Mouse (Mus musculus) CH12.LX (cell line): ENCODE data around the gene Car2. TPM values are rescaled to one million over a fixed set of nuclear protein-coding genes. Genes with fewer than 3 reads are reported as not detected.

Experiments used
- DNase-seq: peaks from one replicate; pipeline ENCODE4 v3.0.0-alpha.2; 2013; ENCODE audit errors: extremely low read depth
- H3K27ac ChIP-seq: 2 replicates; pipeline ENCODE4 v1.5.1; 2012; ENCODE audit warnings: low read depth, mild to moderate bottlenecking, control low read depth, moderate library complexity; ENCODE audit not compliant: insufficient read depth
- H3K27me3 ChIP-seq: replicated peaks from 2 replicates; pipeline ENCODE3; 2012; ENCODE audit warnings: inconsistent platforms
- H3K36me3 ChIP-seq, 2 experiments: replicated peaks in 1 of 2; 2 replicates each; pipeline versions ENCODE3 to v1.6.1; 2012; ENCODE audit warnings: inconsistent platforms in 1 of 2, low read length in 1 of 2, mild to moderate bottlenecking in 1 of 2, mixed read lengths in 1 of 2, moderate library complexity in 1 of 2; ENCODE audit not compliant: control insufficient read depth in 1 of 2, insufficient read depth in 1 of 2
- H3K4me1 ChIP-seq, 2 experiments: 2 replicates each; pipeline ENCODE4 v1.6.1; 2012; ENCODE audit warnings: inconsistent platforms in 1 of 2, moderate library complexity in 1 of 2; ENCODE audit not compliant: insufficient read depth in 2 of 2, control insufficient read depth in 1 of 2
- H3K4me2 ChIP-seq: 2 replicates; pipeline ENCODE4 v1.6.1; 2012; ENCODE audit warnings: low read depth, mild to moderate bottlenecking, control low read depth; ENCODE audit not compliant: poor library complexity, insufficient read depth, severe bottlenecking
- H3K4me3 ChIP-seq, 3 experiments: fragments of 150-350 bp in 1 of 3; sonication (generic) in 1 of 3; replicated peaks in 1 of 3; 2 replicates each; pipeline versions ENCODE3 to v1.5.1; 2011 to 2012; ENCODE audit warnings: low read depth in 2 of 3, low read length in 2 of 3, mild to moderate bottlenecking in 2 of 3, moderate library complexity in 2 of 3, control low read depth in 1 of 3, improper control_type of control experiment in 1 of 3, inconsistent platforms in 1 of 3, mixed read lengths in 1 of 3; ENCODE audit not compliant: poor library complexity in 1 of 3
- H3K79me2 ChIP-seq: replicated peaks from 2 replicates; pipeline ENCODE4 v1.6.1; 2012; ENCODE audit warnings: mild to moderate bottlenecking, moderate library complexity; ENCODE audit not compliant: control insufficient read depth, poor library complexity, insufficient read depth, severe bottlenecking; ENCODE audit errors: extremely low read depth
- H3K9ac ChIP-seq: 2 replicates; pipeline ENCODE4 v1.6.1; 2012; ENCODE audit warnings: low read depth, mild to moderate bottlenecking, control low read depth, moderate library complexity; ENCODE audit not compliant: insufficient read depth
- H3K9me3 ChIP-seq: replicated peaks from 2 replicates; pipeline ENCODE3; 2012; ENCODE audit warnings: low read length, inconsistent platforms, mixed read lengths
- BHLHE40 ChIP-seq: IDR thresholded peaks from 2 replicates; pipeline ENCODE4 v1.6.1; 2011; ENCODE audit warnings: mild to moderate bottlenecking, low read depth, low read length, improper control_type of control experiment
- CHD1 ChIP-seq: IDR thresholded peaks from 2 replicates; pipeline ENCODE4 v1.6.1; 2012; ENCODE audit warnings: low read depth, low read length, improper control_type of control experiment, inconsistent platforms
- CHD2 ChIP-seq: IDR thresholded peaks from 2 replicates; pipeline ENCODE4 v1.6.1; 2011; ENCODE audit warnings: low read length, improper control_type of control experiment
- E2F4 ChIP-seq: IDR thresholded peaks from 2 replicates; pipeline ENCODE4 v1.6.1; 2011; ENCODE audit warnings: low read depth, low read length, improper control_type of control experiment; ENCODE audit not compliant: insufficient replicate concordance
- ETS1 ChIP-seq: conservative IDR thresholded peaks from 2 replicates; pipeline ENCODE4 v1.6.1; 2012; ENCODE audit warnings: low read depth, mild to moderate bottlenecking, inconsistent platforms, low read length, improper control_type of control experiment, moderate library complexity
- GABPA ChIP-seq: IDR thresholded peaks from 2 replicates; pipeline ENCODE4 v1.6.1; 2012; ENCODE audit warnings: low read depth, low read length, improper control_type of control experiment, inconsistent platforms; ENCODE audit not compliant: insufficient replicate concordance
- HCFC1 ChIP-seq: IDR thresholded peaks from 2 replicates; pipeline ENCODE4 v1.6.1; 2012; ENCODE audit warnings: low read depth, mild to moderate bottlenecking, inconsistent platforms, low read length, improper control_type of control experiment
- IRF4 ChIP-seq: IDR thresholded peaks from 2 replicates; pipeline ENCODE4 v1.6.1; 2014; ENCODE audit warnings: low read depth, mild to moderate bottlenecking, inconsistent platforms, low read length, improper control_type of control experiment
- JUN ChIP-seq: IDR thresholded peaks from 2 replicates; pipeline ENCODE4 v1.6.1; 2011; ENCODE audit warnings: low read depth, mild to moderate bottlenecking, low read length, improper control_type of control experiment, moderate library complexity; ENCODE audit not compliant: insufficient read depth
- MAFK ChIP-seq: IDR thresholded peaks from 2 replicates; pipeline ENCODE4 v1.6.1; 2011; ENCODE audit warnings: low read length, improper control_type of control experiment; ENCODE audit not compliant: insufficient replicate concordance
- MAX ChIP-seq: IDR thresholded peaks from 2 replicates; pipeline ENCODE4 v1.6.1; 2011; ENCODE audit warnings: low read length, improper control_type of control experiment
- MAZ ChIP-seq: IDR thresholded peaks from 2 replicates; pipeline ENCODE4 v1.6.1; 2012; ENCODE audit warnings: low read depth, mild to moderate bottlenecking, inconsistent platforms, low read length, improper control_type of control experiment, moderate library complexity
- MEF2A ChIP-seq: IDR thresholded peaks from 2 replicates; pipeline ENCODE4 v1.6.1; 2014; ENCODE audit warnings: low read depth, mild to moderate bottlenecking, inconsistent platforms, low read length, improper control_type of control experiment, borderline replicate concordance
- MXI1 ChIP-seq: IDR thresholded peaks from 2 replicates; pipeline ENCODE4 v1.6.1; 2011; ENCODE audit warnings: mild to moderate bottlenecking, low read depth, low read length, improper control_type of control experiment
- MYC ChIP-seq: IDR thresholded peaks from 2 replicates; pipeline ENCODE4 v1.6.1; 2011; ENCODE audit warnings: low read depth, mild to moderate bottlenecking, improper control_type of control experiment, low read length
- NELFE ChIP-seq: IDR thresholded peaks from 2 replicates; pipeline ENCODE4 v1.6.1; 2011; ENCODE audit warnings: low read depth, low read length, improper control_type of control experiment
- POLR2AphosphoS2 ChIP-seq: IDR thresholded peaks from 2 replicates; pipeline ENCODE4 v1.6.1; 2011; ENCODE audit warnings: low read depth, low read length, improper control_type of control experiment
- RAD21 ChIP-seq: IDR thresholded peaks from 2 replicates; pipeline ENCODE4 v1.6.1; 2011; ENCODE audit warnings: low read depth, mild to moderate bottlenecking, low read length, improper control_type of control experiment, moderate library complexity
- SIN3A ChIP-seq: IDR thresholded peaks from 2 replicates; pipeline ENCODE4 v1.6.1; 2012; ENCODE audit warnings: low read length, improper control_type of control experiment, inconsistent platforms
- SMC3 ChIP-seq: IDR thresholded peaks from 2 replicates; pipeline ENCODE4 v1.6.1; 2011; ENCODE audit warnings: low read depth, low read length, improper control_type of control experiment
- TBP ChIP-seq: conservative IDR thresholded peaks from 2 replicates; pipeline ENCODE4 v1.6.1; 2011; ENCODE audit warnings: low read depth, low read length, improper control_type of control experiment
- TCF12 ChIP-seq: IDR thresholded peaks from 2 replicates; pipeline ENCODE4 v1.6.1; 2014; ENCODE audit warnings: low read depth, mild to moderate bottlenecking, inconsistent platforms, low read length, improper control_type of control experiment
- UBTF ChIP-seq: IDR thresholded peaks from 2 replicates; pipeline ENCODE4 v1.6.1; 2012; ENCODE audit warnings: low read depth, mild to moderate bottlenecking, inconsistent platforms, low read length, improper control_type of control experiment, moderate library complexity
- USF1 ChIP-seq: IDR thresholded peaks from 2 replicates; pipeline ENCODE4 v1.6.1; 2014; ENCODE audit warnings: low read depth, mild to moderate bottlenecking, inconsistent platforms, low read length, improper control_type of control experiment
- USF2 ChIP-seq: conservative IDR thresholded peaks from 2 replicates; pipeline ENCODE4 v1.6.1; 2011; ENCODE audit warnings: low read depth, low read length, improper control_type of control experiment
- ZC3H11A ChIP-seq: IDR thresholded peaks from 2 replicates; pipeline ENCODE4 v1.6.1; 2012; ENCODE audit warnings: low read depth, mild to moderate bottlenecking, inconsistent platforms, low read length, improper control_type of control experiment
- ZKSCAN1 ChIP-seq: IDR thresholded peaks from 2 replicates; pipeline ENCODE4 v1.6.1; 2012; ENCODE audit warnings: low read depth, inconsistent platforms, low read length, improper control_type of control experiment, borderline replicate concordance
- ZMIZ1 ChIP-seq: IDR thresholded peaks from 2 replicates; pipeline ENCODE4 v1.6.1; 2012; ENCODE audit warnings: low read depth, mild to moderate bottlenecking, inconsistent platforms, low read length, improper control_type of control experiment
- ZNF384 ChIP-seq: IDR thresholded peaks from 2 replicates; pipeline ENCODE4 v1.6.1; 2012; ENCODE audit warnings: low read depth, low read length, improper control_type of control experiment, inconsistent platforms
- dilution Hi-C: fragments of 300-500 bp; cut with MboI; formaldehyde crosslinking; loops from 2 replicates; pipeline ENCODE4 v1.14.3; 2020; ENCODE audit warnings: low sequenced_read_pairs; ENCODE audit not compliant: extremely low pct_unique_long_range_greater_than_20kb, extremely low pct_ligation_motif_present
- in situ Hi-C: fragments of 300-500 bp; cut with MboI; formaldehyde crosslinking; loops from 3 replicates; pipeline ENCODE4 v1.14.3; 2019; ENCODE audit warnings: low sequenced_read_pairs, low pct_ligation_motif_present, low pct_unique_long_range_greater_than_20kb, mixed read lengths
- polyA plus RNA-seq: library from polyadenylated mRNA; unstranded; fragments of >175 nt; gene quantifications from 2 replicates; pipeline ENCODE4 v1.2.1, GENCODE M21; 2012; ENCODE audit warnings: low read depth; ENCODE audit not compliant: insufficient read length
- total RNA-seq, 2 experiments: library from RNA; depleted of rRNA; stranded (reverse); fragments of 300-350 nt in 1 of 2; fragments of >200 nt in 1 of 2; gene quantifications; 2 replicates each; pipeline ENCODE4 v1.2.3; 2012 to 2014

Gene Car2
- total and polyA plus RNA-seq, 3 experiments, result 0.16 TPM; not detected in 2

GRCm38 (mm10) chr3:14887686-14888295 lies 1.7 kb downstream of the Car2 start:
- Histone ChIP-seq H3K4me2 (no peak overlapping the region), H3K4me3 (no peak overlapping the region), H3K27ac (no peak overlapping the region), H3K36me3 (no peaks in the 10 kb centered on the region), H3K9me3 (peaks cover 10% of the 10 kb centered on the region), H3K79me2 (no peaks in the 10 kb centered on the region), H3K4me1 (peaks cover 0 to 7% of the 10 kb centered on the region in 2 experiments; a peak in 1 of 4 replicates), H3K9ac (no peak overlapping the region), H3K27me3 (no peaks in the 10 kb centered on the region)
- dilution Hi-C loops, result no loop called here
- in situ Hi-C loops, result loop anchor here (25.0 kb wide), 1 partner anchor 175 kb away; no protein-coding TSS in a partner anchor
- TF ChIP-seq CHD1 (no peak), POLR2AphosphoS2 (no peak), ZC3H11A (no peak), E2F4 (no peak), USF2 (no peak), MAZ (no peak), HCFC1 (no peak), ZNF384 (no peak), ZKSCAN1 (no peak), TBP (no peak), ZMIZ1 (no peak), ETS1 (no peak), NELFE (no peak), CHD2 (no peak), MEF2A (no peak), USF1 (no peak), UBTF (no peak), BHLHE40 (no peak), MAFK (no peak), SMC3 (no peak)
- DNase-seq, result no peak

DNA sequence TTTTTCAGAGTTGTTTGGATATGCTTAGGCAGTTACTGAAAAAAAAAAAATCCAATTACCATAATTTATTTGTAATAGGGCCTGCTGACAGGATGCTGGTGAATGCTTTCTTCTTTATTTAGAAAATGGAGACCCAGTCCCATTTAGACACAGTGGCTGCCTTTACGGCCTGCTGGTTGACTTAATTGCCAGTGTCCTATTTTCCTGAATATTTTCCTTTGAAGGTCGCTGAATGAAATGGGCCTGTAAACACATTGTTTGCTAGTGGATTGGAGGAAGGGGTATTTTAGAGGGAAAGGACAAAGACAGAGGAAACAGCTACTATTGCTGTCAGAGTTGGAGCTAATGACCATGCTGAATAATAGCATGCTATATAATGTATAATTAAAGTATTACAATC lies 2.5 kb downstream of the Car2 start:
- dilution Hi-C loops, result no loop called here
- no peak overlapping the region for H3K27ac ChIP-seq
- TF ChIP-seq MAFK, result no peak
- TF ChIP-seq MYC, result no peak
- TF ChIP-seq MXI1, result no peak
- TF ChIP-seq MAX, result no peak
- no peak for TF ChIP-seq SMC3
- no peak for TF ChIP-seq ZC3H11A
- no peak for TF ChIP-seq POLR2AphosphoS2
- TF ChIP-seq TBP, result no peak
- TF ChIP-seq UBTF, result no peak
- no peak for TF ChIP-seq ZKSCAN1
- TF ChIP-seq GABPA, result no peak
- no peak for TF ChIP-seq RAD21
- TF ChIP-seq ZMIZ1, result no peak
- TF ChIP-seq TCF12, result no peak
- no peak for TF ChIP-seq IRF4
- no peak for TF ChIP-seq E2F4
- TF ChIP-seq JUN, result no peak
- TF ChIP-seq CHD2, result no peak
- no peak for TF ChIP-seq SIN3A
- no peak for TF ChIP-seq USF1
- H3K27me3 ChIP-seq, result no peaks in the 10 kb centered on the region
- H3K4me2 ChIP-seq, result no peak overlapping the region
- no peaks in the 10 kb centered on the region for H3K79me2 ChIP-seq
- in situ Hi-C loops, result loop anchor here (25.0 kb wide), 1 partner anchor 174 kb away; no protein-coding TSS in a partner anchor
- H3K4me3 ChIP-seq, result no peak overlapping the region
- no peaks in the 10 kb centered on the region for H3K36me3 ChIP-seq
- no peak overlapping the region for H3K9ac ChIP-seq
- DNase-seq, result no peak
- H3K4me1 ChIP-seq, result peaks cover 0 to 9% of the 10 kb centered on the region in 2 experiments; a peak in 1 of 4 replicates
- H3K9me3 ChIP-seq, result peaks cover 10% of the 10 kb centered on the region
